Mouse (Mus musculus) ovary, adult 18-20 months (tissue): ENCODE data around the gene Gtf2a1.
"Not testable (repeated sequence)": the region's sequence is repeated elsewhere in the genome, so short reads cannot be mapped to it uniquely, and the experiment has no call there.

ENCODE experiments used
- DNase-seq: peaks from one replicate; pipeline ENCODE4 v3.0.0; 2022; ENCODE audit warnings: low spot score, mixed read lengths

Gtf2a1 gene

GRCm38 (mm10) chr12:91581204-91582070 lies 8.8 kb downstream of the Gtf2a1 start:
- DNase-seq: no peak

GRCm38 (mm10) chr12:91579665-91580064 lies 10.6 kb downstream of the Gtf2a1 start:
- no peak for DNase-seq

GRCm38 (mm10) chr12:91571708-91572107 lies 18.6 kb downstream of the Gtf2a1 start:
- DNase-seq: no peak

- DNase-seq: no peak
Measured at GRCm38 (mm10) chr12:91569255-91569654, 21.0 kb downstream of the Gtf2a1 start.

- no peak for DNase-seq
Measured at GRCm38 (mm10) chr12:91567145-91567544, 23.1 kb downstream of the Gtf2a1 start.

- DNase-seq: not testable (repeated sequence)
Measured at GRCm38 (mm10) chr12:91558152-91558551, 32.1 kb downstream of the Gtf2a1 start.

- not testable (repeated sequence) for DNase-seq
Measured at GRCm38 (mm10) chr12:91557358-91558005, 32.8 kb downstream of the Gtf2a1 start.

GRCm38 (mm10) chr12:91551773-91552526 lies 38.3 kb downstream of the Gtf2a1 start:
- DNase-seq: peak; percentile 60

- DNase-seq: no peak
Measured at GRCm38 (mm10) chr12:91549471-91549870, 40.8 kb downstream of the Gtf2a1 start.

GRCm38 (mm10) chr12:91540202-91540601 lies 50.1 kb downstream of the Gtf2a1 start:
- DNase-seq: no peak

GRCm38 (mm10) chr12:91534514-91534913 lies 55.8 kb downstream of the Gtf2a1 start:
- DNase-seq: no peak

GRCm38 (mm10) chr12:91523626-91524025 lies 66.7 kb downstream of the Gtf2a1 start:
- no peak for DNase-seq

GRCm38 (mm10) chr12:91517808-91518207 lies 72.5 kb downstream of the Gtf2a1 start:
- no peak for DNase-seq

GRCm38 (mm10) chr12:91513980-91514379 lies 76.3 kb downstream of the Gtf2a1 start:
- DNase-seq: no peak

GRCm38 (mm10) chr12:91511766-91512165 lies 78.5 kb downstream of the Gtf2a1 start:
- DNase-seq: no peak
